8 mouse cellular contexts compared by ENCODE assay signal in genomic region chr1:75192452-75192851, GRCm38 (mm10). TPM values are rescaled to one million over a fixed set of nuclear protein-coding genes. Genes with fewer than 3 reads are reported as not detected.
DNase-seq lines count a peak whose midpoint lies in the region; ATAC-seq and TF ChIP-seq lines count a peak whose summit lies in the region.

No protein-coding gene starts in this region.

- H3K4me1 ChIP-seq in brown adipose tissue, adult 24 weeks (ENCODE audit: control insufficient read depth, insufficient read depth, insufficient read length, low read length), result peaks cover 7% of the 10 kb centered on the region; the same call in 1 of the 2 replicates
- peaks cover 22% of the 10 kb centered on the region for H3K4me1 ChIP-seq in heart, embryonic 12.5 days (replicated peaks)
- H3K4me1 ChIP-seq in kidney, postnatal 0 days (replicated peaks; ENCODE audit: insufficient read depth, low read length), result peaks cover 13% of the 10 kb centered on the region
- peaks cover 13% of the 10 kb centered on the region for H3K4me1 ChIP-seq in stomach, embryonic 14.5 days (ENCODE audit: control insufficient read depth, insufficient read depth, low read length)

- DNase-seq in ovary, postnatal 36 days (ENCODE audit: low spot score), result peak; percentile 57
- DNase-seq in ovary, postnatal 10 days (ENCODE audit: low spot score), result no peak
- peak; percentile 33 for DNase-seq in kidney, postnatal 0 days (ENCODE audit: low spot score)
- peak; percentile 57 for DNase-seq in lung, postnatal 25 days (ENCODE audit: low spot score)
- no peak for DNase-seq in left cerebral cortex, adult 9 months (ENCODE audit: low spot score in 2 of 2)

- peak overlapping the region; percentile 84 for H3K9ac ChIP-seq in heart, embryonic 12.5 days
- peak overlapping the region; percentile 89 for H3K9ac ChIP-seq in kidney, postnatal 0 days (ENCODE audit: low read depth, low read length)
- peak overlapping the region; percentile 64 for H3K9ac ChIP-seq in stomach, embryonic 14.5 days (replicated peaks; ENCODE audit: low read depth, low read length)

- H3K27me3 ChIP-seq in heart, embryonic 12.5 days (replicated peaks), result no peaks in the 10 kb centered on the region
- no peaks in the 10 kb centered on the region for H3K27me3 ChIP-seq in kidney, postnatal 0 days (ENCODE audit: insufficient read depth, low read length)
- no peaks in the 10 kb centered on the region for H3K27me3 ChIP-seq in stomach, embryonic 14.5 days (ENCODE audit: control insufficient read depth, insufficient read depth, low read length)

- H3K36me3 ChIP-seq in heart, embryonic 12.5 days, result peaks cover 36% of the 10 kb centered on the region
- peaks cover 20% of the 10 kb centered on the region for H3K36me3 ChIP-seq in kidney, postnatal 0 days (ENCODE audit: insufficient read depth, low read length)
- H3K36me3 ChIP-seq in stomach, embryonic 14.5 days (ENCODE audit: control insufficient read depth, insufficient read depth, low read length), result peaks cover 19% of the 10 kb centered on the region; the same call in 1 of the 2 replicates

- TF ChIP-seq CTCF in kidney, postnatal 0 days (IDR thresholded peaks at IDR 0.05; ENCODE audit: low read depth), result no peak

- WGBS in heart, embryonic 12.5 days, result under 1% methylated on average over 19 of the region's 19 CpGs
- WGBS in kidney, postnatal 0 days, result under 1% methylated on average over 19 of the region's 19 CpGs
- WGBS in stomach, embryonic 14.5 days, result under 1% methylated on average over 19 of the region's 19 CpGs

- H3K27ac ChIP-seq in brown adipose tissue, adult 24 weeks (replicated peaks; ENCODE audit: low read depth, low read length), result peak overlapping the region; percentile 64
- peak overlapping the region; percentile 90 for H3K27ac ChIP-seq in heart, embryonic 12.5 days (ENCODE audit: poor library complexity, severe bottlenecking)
- peak overlapping the region; percentile 93 for H3K27ac ChIP-seq in kidney, postnatal 0 days
- H3K27ac ChIP-seq in stomach, embryonic 14.5 days (ENCODE audit: low read length), result peak overlapping the region; percentile 89

- no peaks in the 10 kb centered on the region for H3K9me3 ChIP-seq in heart, embryonic 12.5 days (replicated peaks)
- H3K9me3 ChIP-seq in kidney, postnatal 0 days (replicated peaks; ENCODE audit: low read length), result no peaks in the 10 kb centered on the region
- no peaks in the 10 kb centered on the region for H3K9me3 ChIP-seq in stomach, embryonic 14.5 days (ENCODE audit: control insufficient read depth, low read depth, low read length)

- H3K4me3 ChIP-seq in brown adipose tissue, adult 24 weeks (ENCODE audit: insufficient read depth, low read depth, low read length), result peak overlapping the region; percentile 82
- H3K4me3 ChIP-seq in heart, embryonic 12.5 days, result peak overlapping the region; percentile 85
- H3K4me3 ChIP-seq in kidney, postnatal 0 days (replicated peaks; ENCODE audit: low read depth, low read length), result peak overlapping the region; percentile 92
- H3K4me3 ChIP-seq in stomach, embryonic 14.5 days (ENCODE audit: low read depth, low read length), result peak overlapping the region; percentile 61

- H3K4me2 ChIP-seq in heart, embryonic 12.5 days, result peak overlapping the region; percentile 81
- H3K4me2 ChIP-seq in kidney, postnatal 0 days (ENCODE audit: low read length), result peak overlapping the region; percentile 94
- peak overlapping the region; percentile 70 for H3K4me2 ChIP-seq in stomach, embryonic 14.5 days (replicated peaks; ENCODE audit: low read depth, low read length)

- peak; percentile 65 for ATAC-seq in heart, embryonic 12.5 days (ENCODE audit: insufficient number of reproducible peaks, low FRiP score)
- ATAC-seq in kidney, postnatal 0 days (replicated peaks; ENCODE audit: low FRiP score, low read depth), result no peak; the same call in 1 of the 2 replicates
- peak; percentile 47; the same call in 1 of the 2 replicates for ATAC-seq in stomach, embryonic 14.5 days (ENCODE audit: insufficient number of reproducible peaks, insufficient read depth, low FRiP score, low read depth)

RNA-seq across cellular contexts. Expression of gene Atg9a, which starts 0.5 kb away (rescaled TPM):
- 13.6 and 21.0 TPM in 2 replicates for polyA plus RNA-seq in brown adipose tissue, adult 24 weeks (2012; ENCODE audit: insufficient read depth, insufficient read length, missing spikeins)
- 33.6 and 35.4 TPM in 2 replicates for polyA plus RNA-seq in heart, embryonic 12.5 days (2016; fragmentation: Nextera tagmentation; extraction: Ambion mirVana)
- polyA plus RNA-seq in kidney, postnatal 0 days (2015; fragmentation: Nextera tagmentation; extraction: Ambion mirVana), result 25.8 and 27.3 TPM in 2 replicates
- 23.2 and 27.2 TPM in 2 replicates for polyA plus RNA-seq in stomach, embryonic 14.5 days (2014; fragmentation: Nextera tagmentation; extraction: Ambion mirVana)

RNA-seq across cellular contexts. Expression of gene Ankzf1, which starts 0.5 kb away (rescaled TPM):
- polyA plus RNA-seq in brown adipose tissue, adult 24 weeks (2012; ENCODE audit: insufficient read depth, insufficient read length, missing spikeins), result 3.6 and 7.0 TPM in 2 replicates
- 26.7 and 29.3 TPM in 2 replicates for polyA plus RNA-seq in heart, embryonic 12.5 days (2016; fragmentation: Nextera tagmentation; extraction: Ambion mirVana)
- polyA plus RNA-seq in kidney, postnatal 0 days (2015; fragmentation: Nextera tagmentation; extraction: Ambion mirVana), result 19.7 TPM in 2 replicates
- polyA plus RNA-seq in stomach, embryonic 14.5 days (2014; fragmentation: Nextera tagmentation; extraction: Ambion mirVana), result 22.1 and 23.0 TPM in 2 replicates

RNA-seq across cellular contexts. Expression of gene Abcb6, which starts 12.3 kb away (rescaled TPM):
- polyA plus RNA-seq in brown adipose tissue, adult 24 weeks (2012; ENCODE audit: insufficient read depth, insufficient read length, missing spikeins), result 17.8 and 28.8 TPM in 2 replicates
- 16.6 TPM in 2 replicates for polyA plus RNA-seq in heart, embryonic 12.5 days (2016; fragmentation: Nextera tagmentation; extraction: Ambion mirVana)
- 34.4 and 36.8 TPM in 2 replicates for polyA plus RNA-seq in kidney, postnatal 0 days (2015; fragmentation: Nextera tagmentation; extraction: Ambion mirVana)
- polyA plus RNA-seq in stomach, embryonic 14.5 days (2014; fragmentation: Nextera tagmentation; extraction: Ambion mirVana), result 12.9 and 19.4 TPM in 2 replicates

RNA-seq across cellular contexts. Expression of gene Glb1l, which starts 18.2 kb away (rescaled TPM):
- 5.3 and 6.3 TPM in 2 replicates for polyA plus RNA-seq in brown adipose tissue, adult 24 weeks (2012; ENCODE audit: insufficient read depth, insufficient read length, missing spikeins)
- 9.6 and 11.1 TPM in 2 replicates for polyA plus RNA-seq in heart, embryonic 12.5 days (2016; fragmentation: Nextera tagmentation; extraction: Ambion mirVana)
- 47.4 and 47.6 TPM in 2 replicates for polyA plus RNA-seq in kidney, postnatal 0 days (2015; fragmentation: Nextera tagmentation; extraction: Ambion mirVana)
- polyA plus RNA-seq in stomach, embryonic 14.5 days (2014; fragmentation: Nextera tagmentation; extraction: Ambion mirVana), result 22.4 and 29.6 TPM in 2 replicates

RNA-seq across cellular contexts. Expression of gene Stk16, which starts 18.2 kb away (rescaled TPM):
- 44.0 and 60.2 TPM in 2 replicates for polyA plus RNA-seq in brown adipose tissue, adult 24 weeks (2012; ENCODE audit: insufficient read depth, insufficient read length, missing spikeins)
- 78.0 and 83.1 TPM in 2 replicates for polyA plus RNA-seq in heart, embryonic 12.5 days (2016; fragmentation: Nextera tagmentation; extraction: Ambion mirVana)
- polyA plus RNA-seq in kidney, postnatal 0 days (2015; fragmentation: Nextera tagmentation; extraction: Ambion mirVana), result 114 and 122 TPM in 2 replicates
- polyA plus RNA-seq in stomach, embryonic 14.5 days (2014; fragmentation: Nextera tagmentation; extraction: Ambion mirVana), result 123 TPM in 2 replicates

Comparison
In these comparisons a context has a peak if more than half of its experiments do, and no peak if none do; other contexts are left out.
1. DNase-seq: peak in ovary, postnatal 36 days (single experiment), kidney, postnatal 0 days (single experiment) and lung, postnatal 25 days (single experiment); none in ovary, postnatal 10 days (single experiment) and left cerebral cortex, adult 9 months (0 of 2).
2. Peak in every context shown above with its lines, with median percentiles within 50 percentile points of each other: H3K27ac ChIP-seq, H3K4me3 ChIP-seq, H3K4me2 ChIP-seq and H3K9ac ChIP-seq.